Mouse (Mus musculus): ENCODE data around the gene Myh7b.

The Myh7b gene

GRCm38 (mm10) chr2:155610978-155611377, at the start of gene Myh7b:
Gene Myh7b (plus strand): TSS chr2:155611212.
- no peak for DNase-seq (ENCODE audit: low spot score in 2 of 2)

- no peak for DNase-seq (ENCODE audit: low spot score in 2 of 2)
Observed at GRCm38 (mm10) chr2:155562209-155562608, 48.8 kb upstream of the Myh7b start.

- DNase-seq (ENCODE audit: low spot score in 2 of 2), result peak; percentile 28 to 31
Observed at GRCm38 (mm10) chr2:155562934-155563333, 48.1 kb upstream of the Myh7b start.

- no peak for DNase-seq (ENCODE audit: low spot score in 2 of 2)
Observed at GRCm38 (mm10) chr2:155567751-155568150, 43.3 kb upstream of the Myh7b start.

GRCm38 (mm10) chr2:155569223-155569807, 41.7 kb upstream of the Myh7b start:
- no peak for DNase-seq (ENCODE audit: low spot score in 2 of 2)

GRCm38 (mm10) chr2:155573001-155573400, 38.0 kb upstream of the Myh7b start:
- no peak for DNase-seq (ENCODE audit: low spot score in 2 of 2)

- no peak for DNase-seq (ENCODE audit: low spot score in 2 of 2)
Observed at GRCm38 (mm10) chr2:155573996-155574395, 37.0 kb upstream of the Myh7b start.

GRCm38 (mm10) chr2:155574700-155575099, 36.3 kb upstream of the Myh7b start:
- DNase-seq (ENCODE audit: low spot score in 2 of 2), result no peak

- DNase-seq (ENCODE audit: low spot score in 2 of 2), result no peak
Observed at GRCm38 (mm10) chr2:155576656-155577055, 34.4 kb upstream of the Myh7b start.

- DNase-seq (ENCODE audit: low spot score in 2 of 2), result no peak
Observed at GRCm38 (mm10) chr2:155580331-155580730, 30.7 kb upstream of the Myh7b start.

- no peak for DNase-seq (ENCODE audit: low spot score in 2 of 2)
Observed at GRCm38 (mm10) chr2:155582384-155582995, 28.5 kb upstream of the Myh7b start.

- DNase-seq (ENCODE audit: low spot score in 2 of 2), result no peak
Observed at GRCm38 (mm10) chr2:155582996-155583395, 28.0 kb upstream of the Myh7b start.

GRCm38 (mm10) chr2:155583927-155584530, 27.0 kb upstream of the Myh7b start:
- DNase-seq (ENCODE audit: low spot score in 2 of 2), result peak in 1 of 2 experiments; percentile 43

- DNase-seq (ENCODE audit: low spot score in 2 of 2), result no peak
Observed at GRCm38 (mm10) chr2:155585082-155585481, 25.9 kb upstream of the Myh7b start.

- no peak for DNase-seq (ENCODE audit: low spot score in 2 of 2)
Observed at GRCm38 (mm10) chr2:155585486-155585885, 25.5 kb upstream of the Myh7b start.

GRCm38 (mm10) chr2:155588136-155588535, 22.9 kb upstream of the Myh7b start:
- no peak for DNase-seq (ENCODE audit: low spot score in 2 of 2)

GRCm38 (mm10) chr2:155589521-155589920, 21.5 kb upstream of the Myh7b start:
- DNase-seq (ENCODE audit: low spot score in 2 of 2), result no peak

GRCm38 (mm10) chr2:155590876-155591275, 20.1 kb upstream of the Myh7b start:
- DNase-seq (ENCODE audit: low spot score in 2 of 2), result no peak

GRCm38 (mm10) chr2:155591676-155592075, 19.3 kb upstream of the Myh7b start:
- peak in 1 of 2 experiments; percentile 16 for DNase-seq (ENCODE audit: low spot score in 2 of 2)

GRCm38 (mm10) chr2:155592137-155592853, 18.7 kb upstream of the Myh7b start, which contains the start of gene Gss:
Gene Gss (minus strand): TSS chr2:155592810.
- DNase-seq (ENCODE audit: low spot score in 2 of 2), result peak; percentile 99

- DNase-seq (ENCODE audit: low spot score in 2 of 2), result no peak
Observed at GRCm38 (mm10) chr2:155592854-155593283, 18.1 kb upstream of the Myh7b start.

GRCm38 (mm10) chr2:155595516-155595915, 15.5 kb upstream of the Myh7b start:
- DNase-seq (ENCODE audit: low spot score in 2 of 2), result no peak
